Mouse (Mus musculus): ENCODE data around the gene Zdhhc14. TPM values are rescaled to one million over a fixed set of nuclear protein-coding genes. Genes with fewer than 3 reads are reported as not detected.

Gene Zdhhc14
- polyA plus RNA-seq, 1 experiment from 2014 or later, result 0.60 TPM

DNA sequence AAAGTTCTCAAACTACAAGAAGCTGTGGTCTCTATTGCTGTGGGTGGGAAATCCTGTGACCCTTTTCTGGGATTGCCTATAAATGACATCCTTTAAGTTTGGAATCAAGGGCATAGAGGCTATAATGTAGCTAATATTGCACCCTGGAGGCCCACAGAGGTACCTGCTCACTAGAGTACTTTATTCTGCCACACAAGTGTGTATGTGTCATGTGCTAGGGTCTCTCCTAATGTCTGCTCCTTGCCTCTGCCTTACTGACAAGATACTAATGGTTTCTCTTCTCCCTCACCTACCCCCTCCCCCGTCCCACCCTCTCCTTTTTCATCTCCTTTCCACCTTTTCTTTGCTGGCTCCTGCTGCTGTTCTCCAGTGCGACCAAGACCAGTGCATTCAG is 260.0 kb downstream of the Zdhhc14 start:
- Histone ChIP-seq H3K9ac (ENCODE audit: low read length) (peak overlapping the region; percentile 66), H3K27me3 (ENCODE audit: control insufficient read depth, insufficient read depth, low read depth, low read length) (no peaks in the 10 kb centered on the region), H3K36me3 (ENCODE audit: control insufficient read depth, insufficient read depth, low read length) (no peaks in the 10 kb centered on the region), H3K9me3 (ENCODE audit: control insufficient read depth, low read length) (no peaks in the 10 kb centered on the region), H3K4me1 (replicated peaks; ENCODE audit: control insufficient read depth, insufficient read depth, low read length) (peaks cover 9% of the 10 kb centered on the region), H3K4me2 (ENCODE audit: low read depth, low read length) (peak overlapping the region; percentile 79; the same call in 1 of the 2 replicates), H3K4me3 (ENCODE audit: low read length) (peak overlapping the region; percentile 52), H3K27ac (ENCODE audit: low read length) (no peak overlapping the region)
- no peak for ATAC-seq (ENCODE audit: low read depth)
- WGBS, result 44% methylated on average over 2 of the region's 2 CpGs

DNA sequence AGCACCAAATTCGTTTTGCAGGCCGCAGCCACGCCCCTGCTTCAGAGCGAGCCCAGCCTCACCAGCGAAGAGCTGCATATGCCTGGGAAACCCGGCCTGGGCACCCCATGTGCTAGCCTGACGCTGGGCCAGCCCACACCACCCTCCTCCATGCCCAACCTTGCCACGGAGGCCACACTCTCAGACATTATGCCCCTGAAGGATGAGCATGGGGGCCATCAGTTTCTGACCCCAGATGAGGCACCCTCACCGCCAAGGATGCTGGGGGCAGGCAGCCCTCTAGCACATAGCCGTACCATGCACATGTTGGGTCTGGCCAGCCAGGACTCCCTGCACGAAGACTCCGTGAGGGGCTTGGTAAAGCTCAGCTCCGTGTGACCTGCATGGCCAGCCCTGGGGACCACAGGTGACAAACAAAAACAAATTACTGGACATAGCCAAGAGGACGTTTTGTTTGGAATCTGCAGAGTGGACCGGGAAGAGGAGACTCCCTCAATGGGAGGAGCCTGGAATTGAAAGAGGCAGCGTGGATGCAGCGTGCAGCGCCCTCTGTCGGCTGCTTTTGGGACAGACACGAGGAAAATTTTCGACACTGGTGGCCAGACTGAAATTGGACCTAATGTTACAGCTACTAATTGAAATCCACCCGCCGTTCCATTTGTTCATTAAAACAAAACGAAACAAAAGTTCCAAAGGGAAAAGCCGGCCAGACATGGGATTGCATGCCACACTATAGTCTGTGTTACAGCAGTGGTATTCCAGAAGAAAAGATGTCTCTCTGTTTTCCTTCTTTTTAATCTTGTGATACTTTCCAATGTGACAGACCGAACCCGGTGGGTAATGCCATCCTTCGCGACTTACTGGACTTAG is 260.6 kb downstream of the Zdhhc14 start:
- Histone ChIP-seq H3K27me3 (ENCODE audit: control insufficient read depth, insufficient read depth, low read depth, low read length) (no peaks in the 10 kb centered on the region), H3K4me1 (replicated peaks; ENCODE audit: control insufficient read depth, insufficient read depth, low read length) (peaks cover 8% of the 10 kb centered on the region), H3K9me3 (ENCODE audit: control insufficient read depth, low read length) (no peaks in the 10 kb centered on the region), H3K27ac (ENCODE audit: low read length) (no peak overlapping the region), H3K9ac (ENCODE audit: low read length) (peak overlapping the region; percentile 66), H3K4me2 (ENCODE audit: low read depth, low read length) (peak overlapping the region; percentile 79), H3K4me3 (ENCODE audit: low read length) (peak overlapping the region; percentile 52), H3K36me3 (ENCODE audit: control insufficient read depth, insufficient read depth, low read length) (no peaks in the 10 kb centered on the region)
- WGBS, result 9% methylated on average over 29 of the region's 29 CpGs
- ATAC-seq (ENCODE audit: low read depth), result peak; percentile 69

DNA sequence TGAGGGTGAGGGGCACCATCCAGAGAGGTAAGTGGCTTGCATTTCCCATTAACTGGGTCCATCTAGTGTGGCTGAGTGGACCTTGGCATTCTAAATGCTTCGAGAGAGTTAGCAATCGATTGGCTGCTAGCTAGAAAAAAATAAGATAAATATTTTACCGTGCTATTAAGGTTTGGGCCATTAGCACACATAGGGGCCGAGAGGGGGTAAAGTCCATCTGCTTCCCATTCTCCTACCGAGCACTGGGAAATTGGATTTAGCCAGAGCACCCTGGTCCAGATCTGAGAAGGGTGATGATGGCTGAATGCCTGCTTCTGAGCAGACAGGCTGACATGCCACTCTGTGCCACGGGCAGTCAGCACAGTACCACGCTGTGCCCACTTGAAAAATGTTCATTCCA is 263.1 kb downstream of the Zdhhc14 start:
- H3K36me3 ChIP-seq (ENCODE audit: control insufficient read depth, insufficient read depth, low read length), result no peaks in the 10 kb centered on the region
- H3K4me3 ChIP-seq (ENCODE audit: low read length), result no peak overlapping the region
- peaks cover 4% of the 10 kb centered on the region for H3K4me1 ChIP-seq (replicated peaks; ENCODE audit: control insufficient read depth, insufficient read depth, low read length)
- H3K9me3 ChIP-seq (ENCODE audit: control insufficient read depth, low read length), result no peaks in the 10 kb centered on the region
- no peak overlapping the region for H3K27ac ChIP-seq (ENCODE audit: low read length)
- WGBS, result 70% methylated on average over 7 of the region's 7 CpGs
- H3K27me3 ChIP-seq (ENCODE audit: control insufficient read depth, insufficient read depth, low read depth, low read length), result no peaks in the 10 kb centered on the region
- ATAC-seq (ENCODE audit: low read depth), result no peak
- H3K9ac ChIP-seq (ENCODE audit: low read length), result no peak overlapping the region
- H3K4me2 ChIP-seq (ENCODE audit: low read depth, low read length), result no peak overlapping the region

DNA sequence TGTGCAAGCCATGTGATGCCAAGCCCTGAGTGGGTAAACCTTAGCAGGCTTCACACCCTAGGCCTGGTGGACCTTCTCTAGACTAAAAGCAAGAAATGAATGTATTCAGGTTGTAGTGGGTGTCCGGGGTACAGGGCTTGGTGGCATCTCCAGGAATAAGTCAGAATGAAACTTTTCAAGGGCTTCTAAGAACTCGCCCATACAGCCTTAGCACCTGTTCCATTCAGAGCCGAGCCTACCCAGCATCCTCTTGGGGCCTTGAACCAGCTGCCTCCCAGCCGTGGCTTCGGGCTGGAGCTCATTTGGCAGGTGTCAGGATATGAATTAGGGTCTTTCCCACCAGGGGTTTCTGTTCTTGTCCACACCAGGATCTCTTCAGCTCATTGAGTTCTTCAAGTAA is 263.7 kb downstream of the Zdhhc14 start:
- Histone ChIP-seq H3K9ac (ENCODE audit: low read length) (no peak overlapping the region), H3K27ac (ENCODE audit: low read length) (no peak overlapping the region), H3K36me3 (ENCODE audit: control insufficient read depth, insufficient read depth, low read length) (no peaks in the 10 kb centered on the region), H3K9me3 (ENCODE audit: control insufficient read depth, low read length) (no peaks in the 10 kb centered on the region), H3K4me3 (ENCODE audit: low read length) (no peak overlapping the region), H3K4me1 (replicated peaks; ENCODE audit: control insufficient read depth, insufficient read depth, low read length) (peaks cover 4% of the 10 kb centered on the region), H3K27me3 (ENCODE audit: control insufficient read depth, insufficient read depth, low read depth, low read length) (no peaks in the 10 kb centered on the region), H3K4me2 (ENCODE audit: low read depth, low read length) (no peak overlapping the region)
- 60% methylated on average over 5 of the region's 5 CpGs for WGBS
- ATAC-seq (ENCODE audit: low read depth), result no peak

DNA sequence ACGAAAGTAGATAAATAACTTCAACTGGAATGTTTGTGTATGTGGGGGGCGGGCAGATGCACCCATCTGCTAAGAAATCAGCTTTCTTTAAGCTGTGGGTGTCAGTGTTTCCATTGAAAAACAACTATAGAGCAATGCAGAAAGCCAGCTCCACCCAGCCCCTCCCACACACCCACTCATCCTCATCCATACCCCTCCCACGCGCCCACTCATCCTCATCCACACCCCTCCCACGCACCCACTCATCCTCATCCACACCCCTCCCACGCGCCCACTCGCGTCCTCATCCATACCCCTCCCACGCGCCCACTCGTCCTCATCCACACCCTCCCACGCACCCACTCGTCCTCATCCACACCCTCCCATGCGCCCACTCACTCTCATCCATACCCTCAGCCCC is 264.5 kb downstream of the Zdhhc14 start:
- no peak for ATAC-seq (ENCODE audit: low read depth)
- Histone ChIP-seq H3K27ac (ENCODE audit: low read length) (no peak overlapping the region), H3K4me2 (ENCODE audit: low read depth, low read length) (no peak overlapping the region), H3K4me3 (ENCODE audit: low read length) (no peak overlapping the region), H3K27me3 (ENCODE audit: control insufficient read depth, insufficient read depth, low read depth, low read length) (no peaks in the 10 kb centered on the region), H3K9ac (ENCODE audit: low read length) (no peak overlapping the region), H3K9me3 (ENCODE audit: control insufficient read depth, low read length) (no peaks in the 10 kb centered on the region), H3K36me3 (ENCODE audit: control insufficient read depth, insufficient read depth, low read length) (no peaks in the 10 kb centered on the region), H3K4me1 (replicated peaks; ENCODE audit: control insufficient read depth, insufficient read depth, low read length) (peaks cover 4% of the 10 kb centered on the region)
- whole genome bisulfite sequencing, result 78% methylated on average over 15 of the region's 15 CpGs

DNA sequence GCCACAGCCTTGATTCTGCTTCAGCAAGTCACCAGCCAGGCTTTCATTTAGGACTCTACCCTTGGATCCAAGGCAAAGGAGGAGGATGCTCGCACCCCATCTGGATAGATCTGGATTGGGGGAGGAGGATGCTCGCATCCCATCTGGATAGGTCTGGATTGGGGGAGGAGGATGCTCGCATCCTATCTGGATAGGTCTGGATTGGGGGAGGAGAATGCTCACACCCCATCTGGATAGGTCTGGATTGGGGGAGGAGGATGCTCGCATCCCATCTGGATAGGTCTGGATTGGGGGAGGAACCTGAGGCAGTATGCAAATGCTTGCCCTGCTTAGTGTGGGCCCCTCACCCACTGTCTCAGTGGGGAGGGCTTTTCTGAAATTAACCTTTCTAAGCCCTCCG is 271.4 kb downstream of the Zdhhc14 start:
- Histone ChIP-seq H3K9ac (ENCODE audit: low read length) (no peak overlapping the region), H3K4me2 (ENCODE audit: low read depth, low read length) (no peak overlapping the region), H3K4me1 (replicated peaks; ENCODE audit: control insufficient read depth, insufficient read depth, low read length) (no peaks in the 10 kb centered on the region), H3K27ac (ENCODE audit: low read length) (no peak overlapping the region), H3K9me3 (ENCODE audit: control insufficient read depth, low read length) (no peaks in the 10 kb centered on the region), H3K4me3 (ENCODE audit: low read length) (no peak overlapping the region), H3K36me3 (ENCODE audit: control insufficient read depth, insufficient read depth, low read length) (no peaks in the 10 kb centered on the region), H3K27me3 (ENCODE audit: control insufficient read depth, insufficient read depth, low read depth, low read length) (no peaks in the 10 kb centered on the region)
- 82% methylated on average over 5 of the region's 5 CpGs for WGBS
- no peak for ATAC-seq (ENCODE audit: low read depth)

DNA sequence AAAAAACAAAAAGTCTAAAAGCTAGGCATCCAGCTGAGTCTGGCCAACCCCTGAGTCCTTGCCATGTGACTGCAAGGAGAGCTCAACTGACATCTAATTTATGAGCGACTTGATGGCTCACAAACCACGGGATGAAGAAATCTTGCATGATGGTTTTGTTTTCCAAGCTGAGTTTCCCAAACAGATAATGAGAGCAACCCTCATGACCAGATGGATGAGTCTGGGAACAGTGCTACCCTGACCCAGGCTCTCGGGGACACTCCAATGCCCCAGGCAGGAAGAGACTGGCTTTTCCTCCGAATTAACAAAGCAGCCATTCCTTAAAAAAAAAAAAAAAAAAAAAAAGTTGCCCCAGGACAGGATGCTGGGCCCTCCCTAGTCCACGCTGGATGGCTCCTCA is 271.9 kb downstream of the Zdhhc14 start:
- Histone ChIP-seq H3K36me3 (ENCODE audit: control insufficient read depth, insufficient read depth, low read length) (no peaks in the 10 kb centered on the region), H3K27ac (ENCODE audit: low read length) (no peak overlapping the region), H3K9me3 (ENCODE audit: control insufficient read depth, low read length) (no peaks in the 10 kb centered on the region), H3K27me3 (ENCODE audit: control insufficient read depth, insufficient read depth, low read depth, low read length) (no peaks in the 10 kb centered on the region), H3K4me2 (ENCODE audit: low read depth, low read length) (no peak overlapping the region), H3K4me1 (replicated peaks; ENCODE audit: control insufficient read depth, insufficient read depth, low read length) (no peaks in the 10 kb centered on the region; the same call in 1 of the 2 replicates), H3K4me3 (ENCODE audit: low read length) (no peak overlapping the region), H3K9ac (ENCODE audit: low read length) (no peak overlapping the region)
- ATAC-seq (ENCODE audit: low read depth), result no peak
- WGBS, result 55% methylated on average over 5 of the region's 5 CpGs

DNA sequence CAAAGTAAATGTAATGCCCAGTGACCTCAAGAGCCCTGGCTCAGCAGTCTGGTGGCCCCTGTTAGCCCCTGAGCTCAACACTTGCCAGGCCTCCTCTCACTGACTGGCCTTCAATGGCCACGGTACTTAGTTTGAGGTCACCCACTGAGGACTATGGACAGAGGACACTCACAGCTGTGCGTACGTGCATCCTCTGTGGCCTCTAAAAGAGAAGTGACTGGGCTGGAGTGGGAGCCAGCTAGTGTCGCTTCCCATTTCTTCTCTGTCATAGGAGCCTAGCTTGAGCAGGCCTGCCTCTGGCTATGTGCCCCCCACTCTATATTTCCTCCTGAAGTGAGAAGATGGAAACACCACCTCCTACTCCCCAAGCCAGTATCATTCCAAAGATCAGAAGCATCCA is 273.4 kb downstream of the Zdhhc14 start:
- 79% methylated on average over 4 of the region's 4 CpGs for WGBS
- Histone ChIP-seq H3K4me3 (ENCODE audit: low read length) (no peak overlapping the region), H3K36me3 (ENCODE audit: control insufficient read depth, insufficient read depth, low read length) (no peaks in the 10 kb centered on the region), H3K27ac (ENCODE audit: low read length) (no peak overlapping the region), H3K9ac (ENCODE audit: low read length) (no peak overlapping the region), H3K4me1 (replicated peaks; ENCODE audit: control insufficient read depth, insufficient read depth, low read length) (peaks cover 6% of the 10 kb centered on the region; the same call in 1 of the 2 replicates), H3K9me3 (ENCODE audit: control insufficient read depth, low read length) (no peaks in the 10 kb centered on the region), H3K27me3 (ENCODE audit: control insufficient read depth, insufficient read depth, low read depth, low read length) (no peaks in the 10 kb centered on the region), H3K4me2 (ENCODE audit: low read depth, low read length) (no peak overlapping the region)
- no peak for ATAC-seq (ENCODE audit: low read depth)

DNA sequence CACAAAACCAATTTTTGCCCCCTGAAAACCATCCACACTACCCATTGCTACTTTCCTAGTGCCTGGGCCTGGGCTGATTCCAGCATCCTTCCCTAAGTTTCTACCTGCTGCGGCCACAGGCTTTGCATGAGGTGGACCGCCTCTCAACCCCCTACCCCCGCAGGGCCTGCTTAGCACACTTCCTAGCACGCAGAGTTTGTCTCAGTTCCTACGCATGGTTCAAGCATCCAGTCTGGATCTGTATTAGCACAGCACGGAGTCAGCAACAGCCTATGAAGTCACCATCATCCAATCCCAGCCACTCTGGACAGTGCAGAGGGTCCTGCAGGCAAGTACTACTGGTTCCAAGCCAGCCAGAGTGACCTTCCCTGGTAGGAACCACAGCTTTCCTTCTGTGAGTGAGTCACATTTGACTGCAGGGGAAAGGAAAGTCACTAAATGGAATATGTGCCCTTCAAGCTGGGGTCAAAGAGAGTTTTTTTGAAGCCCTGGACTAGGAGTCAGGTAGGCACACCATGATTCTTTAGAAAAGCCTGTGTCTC is 275.9 kb downstream of the Zdhhc14 start:
- H3K27ac ChIP-seq (ENCODE audit: low read length), result no peak overlapping the region
- no peaks in the 10 kb centered on the region for H3K27me3 ChIP-seq (ENCODE audit: control insufficient read depth, insufficient read depth, low read depth, low read length)
- H3K4me3 ChIP-seq (ENCODE audit: low read length), result no peak overlapping the region
- peaks cover 9% of the 10 kb centered on the region for H3K4me1 ChIP-seq (replicated peaks; ENCODE audit: control insufficient read depth, insufficient read depth, low read length)
- ATAC-seq (ENCODE audit: low read depth), result no peak
- 65% methylated on average over 6 of the region's 6 CpGs for WGBS
- no peak overlapping the region for H3K4me2 ChIP-seq (ENCODE audit: low read depth, low read length)
- H3K9me3 ChIP-seq (ENCODE audit: control insufficient read depth, low read length), result no peaks in the 10 kb centered on the region
- H3K36me3 ChIP-seq (ENCODE audit: control insufficient read depth, insufficient read depth, low read length), result no peaks in the 10 kb centered on the region
- H3K9ac ChIP-seq (ENCODE audit: low read length), result no peak overlapping the region

Measured in lung, embryonic 16.5 days (tissue).